Mouse (Mus musculus) liver, embryonic 14.5 days (tissue): ENCODE measurements around the gene Amz1. TPM values are rescaled to one million over a fixed set of nuclear protein-coding genes. Genes with fewer than 3 reads are reported as not detected.

Experiments used
- ATAC-seq: fragments of 200-750 bp; cut with Nextera tagmentation; 2 replicates; pipeline ENCODE4 v1.8.0; 2017; ENCODE audit warnings: moderate number of reproducible peaks, mild to moderate bottlenecking, moderate library complexity; ENCODE audit not compliant: insufficient read depth
- DNase-seq, 3 experiments: peaks; one replicate each; pipeline ENCODE4 v3.0.0-alpha.2; 2012 to 2013; ENCODE audit warnings: low read depth in 3 of 3, low spot score in 3 of 3
- H3K27ac ChIP-seq: fragments of 300-500 bp; sonication (generic); 2 replicates; pipeline ENCODE4 v1.5.1; 2014; ENCODE audit warnings: moderate library complexity, mild to moderate bottlenecking, control low read depth, inconsistent platforms
- H3K27me3 ChIP-seq: fragments of 300-500 bp; sonication (generic); 2 replicates; pipeline ENCODE4 v1.6.1; 2014; ENCODE audit warnings: mild to moderate bottlenecking, low read length, moderate library complexity; ENCODE audit not compliant: control insufficient read depth, insufficient read depth
- H3K36me3 ChIP-seq: fragments of 300-500 bp; sonication (generic); replicated peaks from 2 replicates; pipeline ENCODE4 v1.6.1; 2014; ENCODE audit warnings: low read depth; ENCODE audit not compliant: control insufficient read depth, insufficient read depth
- H3K4me1 ChIP-seq, 2 experiments: fragments of 200-500 bp in 1 of 2; fragments of 300-500 bp in 1 of 2; sonication (generic) in 1 of 2; replicated peaks; 2 replicates each; pipeline ENCODE4 v1.6.1; 2012 to 2014; ENCODE audit warnings: antibody characterized with exemption in 1 of 2, inconsistent platforms in 1 of 2, low read length in 1 of 2; ENCODE audit not compliant: control insufficient read depth in 2 of 2, insufficient read depth in 2 of 2
- H3K4me2 ChIP-seq: fragments of 300-500 bp; sonication (generic); 2 replicates; pipeline ENCODE4 v1.6.1; 2014; ENCODE audit warnings: low read depth, mild to moderate bottlenecking, control low read depth, moderate library complexity
- H3K4me3 ChIP-seq, 2 experiments: fragments of 200-500 bp in 1 of 2; fragments of 300-500 bp in 1 of 2; sonication (generic) in 1 of 2; 2 replicates each; pipeline ENCODE4 v1.5.1; 2012 to 2014; ENCODE audit warnings: low read depth in 2 of 2, low read length in 2 of 2, mild to moderate bottlenecking in 2 of 2, control low read depth in 1 of 2, inconsistent platforms in 1 of 2, moderate library complexity in 1 of 2; ENCODE audit not compliant: insufficient read depth in 1 of 2
- H3K9ac ChIP-seq: fragments of 300-500 bp; sonication (generic); replicated peaks from 2 replicates; pipeline ENCODE4 v1.6.1; 2014; ENCODE audit warnings: mild to moderate bottlenecking, control low read depth, moderate library complexity
- H3K9me3 ChIP-seq: fragments of 300-500 bp; sonication (generic); 2 replicates; pipeline ENCODE4 v1.6.1; 2016; ENCODE audit warnings: low read length, mixed read lengths; ENCODE audit not compliant: control insufficient read depth
- CTCF ChIP-seq: IDR thresholded peaks from 2 replicates; pipeline ENCODE4 v1.5.1; 2016; ENCODE audit warnings: antibody characterized with exemption, low read depth, control low read depth
- EP300 ChIP-seq: IDR thresholded peaks from 2 replicates; pipeline ENCODE4 v1.6.1; 2016; ENCODE audit warnings: antibody characterized with exemption, low read depth
- WGBS: fragments of 180-500 bp; shearing (Covaris S2); extraction: QIAGEN DNeasy Blood & Tissue Kit; methylation state at CpG from one replicate; pipeline ENCODE4 v1.1.7; 2014; ENCODE audit not compliant: insufficient replicate concordance; 5-methylcytosine and 5-hydroxymethylcytosine counted together
- polyA plus RNA-seq, 2 experiments: library from polyadenylated mRNA; depleted of rRNA in 1 of 2; stranded (reverse) in 1 of 2; unstranded in 1 of 2; fragments of >200 nt; fragmentation: Nextera tagmentation in 1 of 2; extraction: Ambion mirVana in 1 of 2; gene quantifications; 2 replicates each; pipeline versions ENCODE4 v1.2.1 to v1.2.3; 2012 to 2014

Amz1 gene
- polyA plus RNA-seq, 2 experiments, result 0.65 to 0.72 TPM

DNA sequence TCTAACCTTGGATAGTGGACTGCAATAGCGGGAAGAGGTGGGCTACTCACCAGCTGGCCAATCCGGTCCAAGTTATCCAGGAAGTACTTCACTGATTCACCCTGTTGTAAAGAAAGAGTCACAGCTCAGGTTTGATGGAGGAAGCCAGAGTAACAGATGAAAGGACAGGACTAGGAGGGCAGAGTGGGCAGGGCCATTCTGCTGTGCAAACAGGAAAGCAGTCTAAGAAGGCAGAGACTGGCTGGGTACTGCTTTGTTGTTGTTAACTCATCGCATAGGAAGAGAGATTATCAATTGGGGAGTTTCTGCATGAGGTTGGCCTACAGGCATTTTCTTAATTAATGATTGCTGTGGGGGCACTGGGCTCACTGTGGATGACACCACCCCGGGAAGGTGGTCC lies 38.6 kb downstream of the Amz1 start:
- Histone ChIP-seq H3K27me3 (no peaks in the 10 kb centered on the region), H3K36me3 (peaks cover 5% of the 10 kb centered on the region), H3K4me1 (peaks cover 0 to 3% of the 10 kb centered on the region in 2 experiments; a peak in 3 of 4 replicates), H3K4me3 (no peak overlapping the region), H3K4me2 (no peak overlapping the region), H3K9ac (no peak overlapping the region), H3K9me3 (no peaks in the 10 kb centered on the region), H3K27ac (no peak overlapping the region)
- TF ChIP-seq EP300, result no peak
- TF ChIP-seq CTCF, result no peak
- WGBS, result 78% methylated on average over 4 of the region's 4 CpGs
- ATAC-seq, result no peak
- DNase-seq, result no peak

DNA sequence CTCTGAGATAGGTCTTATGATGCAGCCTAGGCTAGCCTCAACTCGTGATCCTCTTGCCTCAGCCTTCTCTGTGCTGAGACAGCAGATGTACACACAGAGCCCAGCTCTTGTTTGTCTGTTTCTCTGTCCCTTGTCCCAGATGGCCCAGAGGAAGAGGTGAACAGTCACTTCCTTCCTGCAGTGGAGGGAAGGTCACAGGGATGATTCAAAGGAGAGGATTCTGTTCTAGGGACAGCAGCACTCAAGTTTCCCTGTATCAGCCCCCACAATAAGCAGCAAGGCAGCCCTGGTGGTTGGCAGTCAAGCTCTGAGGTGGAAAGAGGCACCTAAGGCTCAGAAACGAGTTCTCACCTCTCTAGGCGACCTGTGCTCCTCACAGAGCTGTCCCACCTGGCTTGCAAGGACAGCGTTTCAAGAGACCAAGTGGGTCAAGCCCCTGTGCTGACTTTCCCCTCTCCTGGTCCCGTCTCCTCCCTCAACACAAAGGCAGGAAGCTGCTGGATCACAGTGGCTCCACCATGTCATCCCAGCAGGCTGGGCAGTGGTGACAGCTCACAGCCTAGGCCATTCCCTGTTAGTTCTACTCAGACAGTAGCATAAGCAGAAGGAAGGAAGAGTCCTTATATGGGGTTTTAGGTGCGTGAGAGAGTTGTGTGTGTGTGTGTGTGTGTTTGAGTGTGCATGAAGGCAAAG lies 41.1 kb downstream of the Amz1 start:
- peak; percentile 29 for ATAC-seq
- 35% methylated on average over 6 of the region's 6 CpGs for WGBS
- peaks cover 0 to 21% of the 10 kb centered on the region in 2 experiments; a peak in 3 of 4 replicates for H3K4me1 ChIP-seq

DNA sequence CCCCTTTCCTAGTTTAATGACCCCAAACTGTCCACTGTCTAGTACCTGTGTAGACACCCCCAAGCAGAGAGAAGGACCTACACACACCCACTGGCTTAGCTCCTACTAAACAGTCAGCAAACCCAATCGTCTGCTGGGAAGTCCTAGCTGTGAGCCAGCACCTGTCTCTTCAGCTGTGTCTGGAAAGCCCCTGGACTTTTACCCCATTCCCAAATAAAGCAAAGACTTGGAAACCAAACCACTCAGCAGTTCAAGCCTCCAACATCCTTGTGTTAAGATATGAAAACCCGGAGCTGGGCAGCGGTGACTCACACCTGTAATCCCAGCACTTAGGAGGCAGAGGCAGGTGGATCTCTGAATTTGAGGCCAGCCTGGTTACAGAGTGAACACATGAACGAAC lies 42.6 kb downstream of the Amz1 start:
- no peak for TF ChIP-seq CTCF
- H3K27ac ChIP-seq, result no peak overlapping the region

More for the DNA sequence above, 41.1 kb downstream of the Amz1 start:
- H3K27ac ChIP-seq, result no peak overlapping the region
- H3K36me3 ChIP-seq, result peaks cover 5% of the 10 kb centered on the region
- no peak overlapping the region for H3K4me3 ChIP-seq
- TF ChIP-seq EP300, result no peak
- no peaks in the 10 kb centered on the region for H3K27me3 ChIP-seq
- H3K9ac ChIP-seq, result no peak overlapping the region
- H3K4me2 ChIP-seq, result no peak overlapping the region
- DNase-seq, result no peak
- H3K9me3 ChIP-seq, result no peaks in the 10 kb centered on the region

DNA sequence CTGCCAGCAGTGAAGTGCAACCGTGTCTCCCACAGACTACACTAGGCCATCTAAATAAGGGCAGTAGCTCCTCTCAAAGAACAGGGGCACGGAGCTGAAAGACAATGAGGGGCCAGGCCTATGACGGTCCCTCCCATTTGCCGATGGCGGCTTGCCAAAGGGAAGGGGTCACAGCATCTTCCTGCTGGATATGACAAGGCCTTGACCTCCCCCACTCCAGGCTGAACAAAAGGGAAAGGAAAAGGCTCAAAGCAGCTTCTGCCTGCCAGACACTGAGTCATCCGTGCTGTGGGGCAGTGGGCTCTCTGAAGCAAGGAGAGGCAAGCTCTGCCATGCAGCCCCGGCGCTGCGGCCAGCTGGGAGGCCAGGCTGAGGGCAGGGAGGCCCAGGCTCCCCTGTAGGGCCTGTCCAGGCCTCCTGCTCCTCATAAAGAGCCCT lies 43.8 kb downstream of the Amz1 start:
- ATAC-seq (peak; percentile 36), DNase-seq (no peak)
- peaks cover 0 to 29% of the 10 kb centered on the region in 2 experiments for H3K4me1 ChIP-seq
- H3K36me3 ChIP-seq, result no peaks in the 10 kb centered on the region
- no peak overlapping the region for H3K27ac ChIP-seq
- no peak overlapping the region for H3K9ac ChIP-seq
- TF ChIP-seq CTCF (no peak), EP300 (no peak)
- H3K4me3 ChIP-seq, result no peak overlapping the region
- H3K27me3 ChIP-seq, result no peaks in the 10 kb centered on the region
- no peaks in the 10 kb centered on the region for H3K9me3 ChIP-seq
- WGBS, result 46% methylated on average over 9 of the region's 9 CpGs
- no peak overlapping the region for H3K4me2 ChIP-seq

More for the DNA sequence above, 42.6 kb downstream of the Amz1 start:
- Histone ChIP-seq H3K9ac (no peak overlapping the region), H3K36me3 (no peaks in the 10 kb centered on the region), H3K4me3 (no peak overlapping the region), H3K9me3 (no peaks in the 10 kb centered on the region), H3K27me3 (no peaks in the 10 kb centered on the region), H3K4me1 (peaks cover 0 to 23% of the 10 kb centered on the region in 2 experiments), H3K4me2 (no peak overlapping the region)
- ATAC-seq (no peak), DNase-seq (no peak)
- 70% methylated on average over 4 of the region's 4 CpGs for WGBS

DNA sequence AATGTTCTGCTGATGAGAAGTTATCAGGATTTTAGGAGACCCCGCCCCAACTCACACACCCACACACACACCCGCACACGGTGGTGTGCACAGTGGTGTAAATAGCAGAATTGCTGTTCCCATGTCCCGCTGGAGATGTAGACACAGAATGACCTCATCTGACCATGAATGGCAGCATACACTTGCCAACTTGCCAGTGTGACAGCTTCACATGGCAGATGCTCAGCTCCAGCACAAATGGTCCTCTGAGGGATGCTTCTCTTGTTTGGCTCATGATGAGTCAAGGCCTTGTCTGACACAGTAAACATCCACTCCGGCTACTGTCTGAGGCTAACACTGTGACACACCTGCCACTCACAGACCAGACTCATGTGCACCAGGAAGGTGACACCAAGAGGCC lies 44.4 kb downstream of the Amz1 start:
- Histone ChIP-seq H3K4me1 (peaks cover 0 to 33% of the 10 kb centered on the region in 2 experiments), H3K27me3 (no peaks in the 10 kb centered on the region), H3K9me3 (no peaks in the 10 kb centered on the region), H3K4me3 (no peak overlapping the region), H3K9ac (no peak overlapping the region), H3K4me2 (no peak overlapping the region), H3K27ac (no peak overlapping the region), H3K36me3 (no peaks in the 10 kb centered on the region)
- DNase-seq (no peak), ATAC-seq (peak; percentile 15; the same call in 1 of the 2 replicates)
- 35% methylated on average over 5 of the region's 5 CpGs for WGBS
- no peak for TF ChIP-seq EP300
- TF ChIP-seq CTCF, result no peak
